ENCODE assay signal across 15 mouse cellular contexts in the genomic region with DNA sequence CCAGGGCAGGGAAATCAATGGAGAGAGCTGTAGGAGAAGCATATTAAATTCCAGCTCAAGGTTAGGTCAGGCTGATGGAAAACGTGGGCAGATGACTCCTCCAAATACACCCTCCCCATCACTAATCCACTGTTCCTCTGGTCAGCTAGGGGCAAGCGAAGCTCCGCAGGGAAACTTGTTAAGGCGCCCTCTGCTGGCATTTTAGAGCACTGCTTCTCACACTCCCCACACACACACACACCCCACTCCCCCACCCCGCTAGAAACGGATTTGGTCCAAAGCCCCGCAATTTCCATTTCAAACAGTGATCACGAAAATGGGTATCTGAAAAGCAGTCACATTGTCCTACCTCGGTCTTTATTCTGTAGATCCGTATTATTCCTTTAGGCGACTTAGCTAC.
A peak's percentile ranks its signal among the peaks of the same experiment; 100 is the strongest.
DNase-seq lines count a peak whose midpoint lies in the region; ATAC-seq and TF ChIP-seq lines count a peak whose summit lies in the region.
"Had no signal": no experiment of that assay in that cellular context is flagged by ENCODE, and none has a peak within 500 bp of the region (broad histone marks: within the 10 kb centered on the region; RNA-seq: fewer than 3 reads in every experiment).

No protein-coding gene starts in this region.

- H3K4me3 ChIP-seq in heart, embryonic 14.5 days (ENCODE audit: control insufficient read depth in 1 of 2, insufficient read depth in 1 of 2, low read depth in 1 of 2, low read length in 2 of 2): no peak overlapping the region
- H3K4me3 ChIP-seq in E14TG2a.4 (replicated peaks; ENCODE audit: low read length) (no peak overlapping the region), ES-E14 (ENCODE audit: insufficient read depth in 1 of 2, low read depth in 1 of 2, low read length in 2 of 2, poor library complexity in 1 of 2, severe bottlenecking in 1 of 2) (no peak overlapping the region)
- H3K4me3 ChIP-seq: erythroblast, embryonic 14.5 days; midbrain, embryonic 15.5 days had no signal

- no peak overlapping the region for H3K27ac ChIP-seq in heart, embryonic 14.5 days (replicated peaks in 1 of 2; ENCODE audit: control insufficient read depth in 1 of 2, insufficient read depth in 1 of 2, low read depth in 2 of 2, low read length in 2 of 2)
- H3K27ac ChIP-seq in ES-E14 (ENCODE audit: insufficient read depth, low read depth, low read length, poor library complexity, severe bottlenecking): no peak overlapping the region
- H3K27ac ChIP-seq: midbrain, embryonic 15.5 days had no signal

- H3K4me1 ChIP-seq in heart, embryonic 14.5 days (ENCODE audit: control insufficient read depth in 2 of 2, insufficient read depth in 2 of 2, low read length in 2 of 2): peaks cover 0 to 4% of the 10 kb centered on the region in 2 experiments; a peak in 2 of 4 replicates
- H3K4me1 ChIP-seq in E14TG2a.4 (replicated peaks; ENCODE audit: low read depth, low read length) (no peaks in the 10 kb centered on the region), ES-E14 (ENCODE audit: control insufficient read depth in 2 of 2, insufficient read depth in 2 of 2, low read length in 2 of 2, poor library complexity in 1 of 2) (no peaks in the 10 kb centered on the region)

- intact Hi-C loops in heart, postnatal 36 days (cut with DNase I): no loop called here
- intact Hi-C loops in left cerebral cortex, postnatal 4 days (cut with DNase I): no loop called here

- H3K4me2 ChIP-seq in heart, embryonic 14.5 days (ENCODE audit: low read length): peak overlapping the region; percentile 56
- H3K4me2 ChIP-seq: midbrain, embryonic 15.5 days had no signal

- DNase-seq in heart, postnatal 36 days: no peak
- peak; percentile 12 for DNase-seq in left cerebral cortex, postnatal 4 days
- DNase-seq in left cerebral cortex, adult 11 months (ENCODE audit: low spot score): no peak
- DNase-seq in ES-E14 (ENCODE audit: low read depth, low spot score): peak; percentile 35
- no peak for DNase-seq in natural killer cell, adult 2 months (ENCODE audit: low spot score in 2 of 2)
- DNase-seq in cerebellum, adult 11-12 months: no peak
- DNase-seq: lung, postnatal 10 days; right cerebral cortex, postnatal 14 days had no signal

- in situ Hi-C loops in ES-E14 (cut with MboI; ENCODE audit: low sequenced_read_pairs in 2 of 2, unreplicated experiment in 2 of 2): no loop called here

- TF ChIP-seq CTCF in E14TG2a.4 (conservative IDR thresholded peaks at IDR 0.05; ENCODE audit: low read length): peak; percentile 44

- no peaks in the 10 kb centered on the region for H3K36me3 ChIP-seq in heart, embryonic 14.5 days (ENCODE audit: control insufficient read depth, insufficient read depth, low read length)
- H3K36me3 ChIP-seq in E14TG2a.4 (ENCODE audit: insufficient read depth, low read length) (no peaks in the 10 kb centered on the region), ES-E14 (ENCODE audit: control insufficient read depth, insufficient read depth, low read length, poor library complexity, severe bottlenecking) (no peaks in the 10 kb centered on the region)
- H3K36me3 ChIP-seq: heart, embryonic 10.5 days; midbrain, embryonic 15.5 days had no signal

- no peaks in the 10 kb centered on the region for H3K27me3 ChIP-seq in heart, embryonic 14.5 days (ENCODE audit: control insufficient read depth, insufficient read depth, low read length)
- no peaks in the 10 kb centered on the region for H3K27me3 ChIP-seq in E14TG2a.4 (ENCODE audit: insufficient read depth, low read length)
- H3K27me3 ChIP-seq: midbrain, embryonic 15.5 days had no signal

- H3K9me3 ChIP-seq in heart, embryonic 14.5 days (ENCODE audit: control insufficient read depth, low read length): no peaks in the 10 kb centered on the region
- H3K9me3 ChIP-seq in E14TG2a.4 (ENCODE audit: low read length) (no peaks in the 10 kb centered on the region), ES-E14 (ENCODE audit: control insufficient read depth, insufficient read depth, low read depth, low read length) (no peaks in the 10 kb centered on the region)
- H3K9me3 ChIP-seq: heart, embryonic 10.5 days; midbrain, embryonic 15.5 days had no signal

- WGBS in heart, embryonic 14.5 days: 58% methylated on average over 11 of the region's 11 CpGs

- no peak overlapping the region for H3K9ac ChIP-seq in heart, embryonic 14.5 days (ENCODE audit: low read length)
- no peak overlapping the region for H3K9ac ChIP-seq in ES-E14 (ENCODE audit: insufficient read depth, low read depth, low read length, poor library complexity, severe bottlenecking)
- H3K9ac ChIP-seq: midbrain, embryonic 15.5 days had no signal

- no peak for ATAC-seq in heart, embryonic 14.5 days (ENCODE audit: insufficient number of reproducible peaks, insufficient read depth, low FRiP score, low read depth)
- ATAC-seq: activated CD4-positive, CD25-positive, alpha-beta regulatory T cell, adult 4 months; inflammation-experienced regulatory T-cells, adult 6 months; midbrain, embryonic 15.5 days had no signal

TF ChIP-seq in ES-E14, 5 proteins besides CTCF, POLR2A, EP300 and RAD21:
- TF ChIP-seq ZNF384 (IDR thresholded peaks at IDR 0.05; ENCODE audit: low read depth, low read length) (no peak), CHD2 (IDR thresholded peaks at IDR 0.05; ENCODE audit: low read depth, low read length) (no peak), ZC3H11A (IDR thresholded peaks at IDR 0.05; ENCODE audit: borderline replicate concordance, low read depth, low read length) (no peak), HCFC1 (IDR thresholded peaks at IDR 0.05; ENCODE audit: borderline replicate concordance, insufficient read depth, low read length) (no peak), MAFK (IDR thresholded peaks at IDR 0.05; ENCODE audit: insufficient read depth, low read depth, low read length) (no peak)

Comparison
In these comparisons a context has a peak if more than half of its experiments do, and no peak if none do; other contexts are left out.
1. DNase-seq: peak in left cerebral cortex, postnatal 4 days (single experiment) and ES-E14 (single experiment); none in heart, postnatal 36 days (0 of 2), left cerebral cortex, adult 11 months (single experiment), natural killer cell, adult 2 months (0 of 2) and cerebellum, adult 11-12 months (single experiment).